Mouse (Mus musculus) bone marrow macrophage, adult 2 months (primary cell): ENCODE results near the gene Mblac2.

ENCODE experiments used
- CTCF ChIP-seq: IDR thresholded peaks from 2 replicates; pipeline ENCODE4 v1.5.1; 2012; ENCODE audit warnings: low read depth, mild to moderate bottlenecking, low read length, moderate library complexity
- POLR2A ChIP-seq: IDR thresholded peaks from 2 replicates; pipeline ENCODE4 v1.6.1; 2012; ENCODE audit warnings: mild to moderate bottlenecking, low read depth, low read length, borderline replicate concordance

DNA sequence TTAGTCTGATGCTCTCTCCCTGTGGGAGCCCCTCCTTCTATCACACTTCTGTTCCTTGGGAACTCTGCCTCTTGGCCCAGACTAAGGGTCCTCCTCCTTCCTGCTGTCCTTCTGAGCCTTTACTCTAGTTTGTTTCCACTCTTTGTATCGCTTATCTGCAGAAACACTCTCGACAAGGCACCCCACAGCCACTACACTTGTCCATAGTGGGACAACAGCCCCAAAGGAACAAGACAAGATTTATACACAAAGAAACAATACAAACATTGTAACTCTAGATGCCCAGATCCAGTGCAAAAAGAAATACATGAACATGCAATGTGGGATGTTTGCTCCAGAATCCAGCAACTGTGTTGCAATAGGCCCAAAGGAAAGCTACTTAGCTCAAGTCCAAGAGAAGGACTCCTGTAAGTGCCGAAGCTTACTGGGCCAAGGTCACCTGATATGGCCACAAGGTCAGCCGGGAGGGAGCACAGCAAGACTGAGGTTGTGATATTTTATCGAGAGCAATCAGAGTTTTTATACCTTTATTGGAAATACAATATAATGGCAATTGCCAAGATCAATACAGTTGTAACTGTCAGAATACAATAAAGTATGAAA is 46.0 kb downstream of the Mblac2 start:
- TF ChIP-seq CTCF (no peak), POLR2A (no peak)
